Mouse (Mus musculus) left cerebral cortex, adult 8-10 months (tissue): Measurements from ENCODE around the gene Gm13694. TPM values are rescaled to one million over a fixed set of nuclear protein-coding genes. Genes with fewer than 3 reads are reported as not detected.

Experiments
- DNase-seq, 2 experiments: peaks; one replicate each; pipeline ENCODE4 v3.0.0; 2022; ENCODE audit warnings: low spot score in 2 of 2
- total RNA-seq, 4 experiments: library from RNA; stranded (reverse); gene quantifications; 2 replicates each; pipeline ENCODE4 v1.2.4; 2022

The Gm13694 gene
- total RNA-seq, 4 experiments from 2014 or later: 1.4 to 2.0 (median 1.8) TPM

DNA sequence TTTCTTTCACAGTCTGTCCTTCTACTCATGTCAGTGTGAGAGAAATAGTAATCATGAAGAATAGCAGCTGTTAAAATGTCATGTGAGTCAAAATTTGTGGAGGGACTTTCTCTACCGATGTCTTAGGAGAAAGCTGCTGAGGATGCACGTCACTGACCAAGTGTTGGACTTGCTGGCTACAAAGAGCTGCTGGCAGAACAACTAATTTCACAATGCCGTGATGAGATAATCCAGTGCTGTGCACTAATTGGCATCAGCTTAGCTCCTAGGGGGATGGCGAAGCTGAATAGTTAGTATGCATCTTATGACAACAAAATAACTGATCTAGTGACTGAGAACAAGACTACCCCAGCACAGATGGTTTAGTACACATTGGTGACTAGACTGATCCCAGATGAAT, 46.5 kb downstream of the Gm13694 start:
- no peak for DNase-seq

Other genes with a start within 250 kb of the Gm13694 start
- 100 to 1,000 TPM; 189 to 234 (median 210) TPM for gene Fam171b, start 166.3 kb upstream of the Gm13694 start, total RNA-seq
- gene Zswim2, start 37.7 kb upstream of the Gm13694 start, total RNA-seq: under 1 TPM in 1 of 4 experiments, not detected in 3; 0.30 TPM
- gene Gm13698, start 23.2 kb upstream of the Gm13694 start, total RNA-seq: 1 to 10 TPM; 1.4 to 2.0 (median 1.8) TPM
- 1 to 10 TPM; 1.4 to 2.0 (median 1.8) TPM for gene Gm13693, start 17.4 kb upstream of the Gm13694 start, total RNA-seq
- 1 to 10 TPM in 1 of 4 experiments, not detected in 3; 1.4 TPM for gene Gm13695, start 11.6 kb upstream of the Gm13694 start, total RNA-seq
- gene Gm13696, start 5.8 kb upstream of the Gm13694 start, total RNA-seq: 1 to 10 TPM; 1.4 to 2.0 (median 1.8) TPM
- gene Gm13697, start 5.8 kb downstream of the Gm13694 start, total RNA-seq: 1 to 10 TPM; 1.4 to 2.0 (median 1.8) TPM
- 1 to 10 TPM; 1.4 to 2.0 (median 1.8) TPM for gene Gm13691, start 11.6 kb downstream of the Gm13694 start, total RNA-seq